Mouse (Mus musculus) limb, embryonic 13.5 days (tissue): ENCODE results near the gene Mzt1. TPM values are rescaled to one million over a fixed set of nuclear protein-coding genes. Genes with fewer than 3 reads are reported as not detected.
A peak's percentile ranks its signal among the peaks of the same experiment; 100 is the strongest.

Source experiments
- ATAC-seq: fragments of 200-750 bp; cut with Nextera tagmentation; 2 replicates; pipeline ENCODE4 v1.8.0; 2017; ENCODE audit warnings: low read depth, moderate number of reproducible peaks, moderate TSS enrichment; ENCODE audit not compliant: low FRiP score
- H3K27ac ChIP-seq: fragments of 300-500 bp; sonication (generic); 2 replicates; pipeline ENCODE4 v1.5.1; 2015; ENCODE audit warnings: inconsistent platforms, mild to moderate bottlenecking, moderate library complexity
- H3K27me3 ChIP-seq: fragments of 300-500 bp; sonication (generic); 2 replicates; pipeline ENCODE4 v1.6.1; 2015; ENCODE audit warnings: mild to moderate bottlenecking, inconsistent platforms
- H3K36me3 ChIP-seq: fragments of 300-500 bp; sonication (generic); 2 replicates; pipeline ENCODE4 v1.6.1; 2015; ENCODE audit warnings: inconsistent platforms, mild to moderate bottlenecking, moderate library complexity
- H3K4me1 ChIP-seq: fragments of 300-500 bp; sonication (generic); 2 replicates; pipeline ENCODE4 v1.6.1; 2015; ENCODE audit warnings: inconsistent platforms
- H3K4me2 ChIP-seq: fragments of 300-500 bp; sonication (generic); replicated peaks from 2 replicates; pipeline ENCODE4 v1.6.1; 2015; ENCODE audit warnings: inconsistent platforms, mild to moderate bottlenecking, moderate library complexity
- H3K4me3 ChIP-seq: fragments of 300-500 bp; sonication (generic); 2 replicates; pipeline ENCODE4 v1.5.1; 2015; ENCODE audit warnings: moderate library complexity, mild to moderate bottlenecking, inconsistent platforms
- H3K9ac ChIP-seq: fragments of 300-500 bp; sonication (generic); 2 replicates; pipeline ENCODE4 v1.6.1; 2015; ENCODE audit warnings: mild to moderate bottlenecking, inconsistent platforms
- H3K9me3 ChIP-seq: fragments of 300-500 bp; sonication (generic); 2 replicates; pipeline ENCODE4 v1.6.1; 2016; ENCODE audit warnings: inconsistent platforms
- WGBS: fragments of 180-500 bp; shearing (Covaris S2); methylation state at CpG from one replicate; pipeline ENCODE4 v1.1.7; 2015; 5-methylcytosine and 5-hydroxymethylcytosine counted together
- polyA plus RNA-seq: library from polyadenylated mRNA; unstranded; fragments of >200 nt; fragmentation: Nextera tagmentation; extraction: Ambion mirVana; gene quantifications from 2 replicates; pipeline ENCODE4 v1.2.1, GENCODE M21; 2015

Mzt1 gene
- polyA plus RNA-seq: 91.1 and 92.7 TPM in 2 replicates

DNA sequence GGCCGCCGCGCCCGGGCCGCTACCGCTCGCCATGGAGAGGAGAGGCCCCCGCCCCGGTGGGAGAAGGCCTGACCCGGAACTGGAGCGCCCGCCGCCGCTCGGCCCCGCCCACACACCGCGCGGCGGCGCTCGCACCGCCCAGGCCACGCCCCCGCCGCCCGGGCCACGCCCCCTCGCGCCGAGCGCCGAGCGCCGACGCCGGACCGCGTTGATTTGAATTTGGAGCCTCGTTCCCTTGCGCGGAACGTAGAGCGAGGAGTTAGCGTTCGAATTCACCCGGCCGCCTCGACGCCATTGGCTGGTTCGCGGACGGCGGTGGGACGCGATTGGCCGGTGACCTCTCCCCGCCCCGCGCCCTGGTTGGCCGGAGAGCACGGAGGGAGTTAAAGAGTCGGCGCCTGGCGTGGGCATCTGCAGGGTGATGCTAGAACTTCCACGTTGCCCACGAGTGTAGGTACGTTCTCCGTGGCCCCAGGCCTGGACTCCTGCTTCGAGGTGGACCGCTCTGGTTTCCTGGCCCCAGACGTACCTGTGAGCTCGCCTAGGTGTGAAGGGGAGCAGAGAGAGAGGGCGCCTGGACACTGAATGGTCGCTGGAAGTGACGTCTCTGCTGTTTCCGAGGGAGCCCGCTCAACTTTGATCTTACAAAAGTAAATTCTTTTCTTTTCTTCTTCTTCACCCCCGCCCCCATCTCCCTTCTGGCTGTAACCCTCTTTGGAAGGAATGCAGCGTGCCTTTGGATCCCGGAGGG, at the start of gene Mzt1, which contains the start of gene Bora:
Gene Mzt1, minus strand, starts transcription at position 104 of the 751 bp plus-strand sequence.
Gene Bora, plus strand, starts transcription at position 192 of the 751 bp plus-strand sequence.
- ATAC-seq: peak; percentile 97
- H3K4me1 ChIP-seq: peaks cover 41% of the 10 kb centered on the region
- peaks cover 10% of the 10 kb centered on the region for H3K36me3 ChIP-seq
- H3K4me3 ChIP-seq: peak within 1 kb of the TSS; percentile 97
- peak within 1 kb of the TSS; percentile 88 for H3K27ac ChIP-seq
- no peaks in the 10 kb centered on the region for H3K9me3 ChIP-seq
- H3K4me2 ChIP-seq: peak within 1 kb of the TSS; percentile 76
- H3K27me3 ChIP-seq: no peaks in the 10 kb centered on the region
- under 1% methylated on average over 73 of the region's 81 CpGs for WGBS
- H3K9ac ChIP-seq: peak within 1 kb of the TSS; percentile 98

DNA sequence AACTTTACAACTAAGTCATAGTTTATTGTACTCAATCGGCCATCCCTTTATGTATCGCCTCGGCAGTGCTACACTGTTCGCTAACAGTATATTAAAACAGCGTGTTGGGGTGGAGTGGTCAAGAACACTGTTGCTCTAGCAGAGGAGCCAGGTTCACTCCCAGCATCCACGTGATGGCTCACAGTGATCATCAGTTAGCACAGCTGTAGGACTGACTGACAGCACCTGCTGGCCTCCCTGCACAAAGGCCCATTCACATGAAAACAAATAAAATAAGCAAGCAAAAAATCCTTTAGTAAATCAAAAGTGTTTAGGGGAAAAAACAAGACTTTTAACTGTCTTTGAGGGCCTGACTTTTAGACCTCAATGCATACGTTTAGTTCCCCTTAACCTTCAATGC, 43.0 kb upstream of the Mzt1 start:
- no peaks in the 10 kb centered on the region for H3K27me3 ChIP-seq
- WGBS: 91% methylated on average over 7 of the region's 7 CpGs

DNA sequence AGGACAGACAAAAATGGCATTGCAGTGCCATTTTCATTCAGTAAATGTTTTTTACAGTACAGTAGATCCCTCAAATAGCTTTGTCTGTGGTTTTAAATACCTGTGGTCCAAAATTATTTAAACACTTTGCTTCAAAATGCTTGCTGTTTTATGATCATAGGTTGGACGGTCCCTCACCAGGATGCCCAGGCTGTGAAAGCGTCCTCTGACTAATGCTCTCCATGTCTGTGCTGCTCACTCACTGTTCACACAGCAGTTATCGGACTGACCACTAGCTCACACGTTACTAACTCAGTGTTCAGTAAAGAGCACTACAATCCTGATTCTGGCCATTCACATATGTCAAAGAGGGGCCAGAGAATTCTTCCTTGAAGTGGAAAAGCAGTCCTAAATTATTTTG, 25.2 kb upstream of the Mzt1 start:
- Histone ChIP-seq H3K9ac (no peak overlapping the region), H3K4me3 (no peak overlapping the region), H3K9me3 (no peaks in the 10 kb centered on the region), H3K27me3 (no peaks in the 10 kb centered on the region), H3K4me1 (no peaks in the 10 kb centered on the region), H3K4me2 (no peak overlapping the region), H3K36me3 (peaks cover 60% of the 10 kb centered on the region), H3K27ac (no peak overlapping the region)
- no peak for ATAC-seq
- WGBS: 85% methylated on average over 4 of the region's 4 CpGs

More for the DNA sequence above, 43.0 kb upstream of the Mzt1 start:
- Histone ChIP-seq H3K4me2 (no peak overlapping the region), H3K27ac (no peak overlapping the region), H3K4me1 (no peaks in the 10 kb centered on the region), H3K36me3 (peaks cover 70% of the 10 kb centered on the region), H3K4me3 (no peak overlapping the region), H3K9me3 (no peaks in the 10 kb centered on the region), H3K9ac (no peak overlapping the region)
- ATAC-seq: no peak

DNA sequence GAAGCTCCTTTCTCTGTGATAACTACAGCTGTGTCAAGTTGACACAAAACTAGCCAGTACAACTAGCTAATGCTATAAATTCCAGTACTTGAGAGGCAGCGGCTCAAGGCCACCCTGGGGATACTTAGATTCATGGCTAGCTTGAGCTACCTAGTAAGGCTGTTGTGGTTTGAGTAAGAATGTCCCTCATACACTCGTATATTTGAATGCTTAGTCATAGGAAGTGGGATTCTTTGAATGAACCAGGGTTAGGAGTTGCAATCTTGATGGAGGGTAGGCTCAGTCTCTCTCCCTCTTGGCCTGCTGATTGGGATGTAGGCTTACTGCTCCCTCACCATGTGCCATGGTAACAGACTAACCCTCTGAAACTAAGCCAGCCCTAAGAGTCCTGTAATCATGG, 17.2 kb upstream of the Mzt1 start:
- 95% methylated on average over 2 of the region's 2 CpGs for WGBS
- peaks cover 67% of the 10 kb centered on the region for H3K36me3 ChIP-seq
- no peak for ATAC-seq

DNA sequence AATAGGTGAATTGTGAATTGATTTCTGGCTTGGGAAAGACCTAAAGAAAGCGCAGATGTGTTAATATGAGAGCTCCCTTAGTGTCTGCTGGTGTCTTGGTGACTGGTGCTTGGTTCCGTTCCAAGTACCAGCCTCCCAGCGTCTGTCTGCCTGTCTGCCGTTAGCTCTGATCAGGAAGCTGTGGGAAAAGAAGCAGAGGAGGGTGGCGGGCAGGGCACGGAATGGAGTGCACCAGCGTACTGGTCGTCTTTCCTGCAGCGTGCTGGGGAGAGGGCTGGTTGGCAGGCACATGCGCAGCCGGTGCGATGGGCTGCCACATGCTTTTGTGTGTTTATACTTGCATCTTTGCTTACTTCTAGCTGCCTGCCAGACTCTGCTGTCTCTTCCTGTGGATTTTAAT, 14.7 kb upstream of the Mzt1 start:
- Histone ChIP-seq H3K4me2 (no peak overlapping the region), H3K27ac (no peak overlapping the region), H3K4me3 (no peak overlapping the region), H3K27me3 (no peaks in the 10 kb centered on the region), H3K9ac (no peak overlapping the region), H3K4me1 (no peaks in the 10 kb centered on the region), H3K9me3 (no peaks in the 10 kb centered on the region), H3K36me3 (peaks cover 74% of the 10 kb centered on the region)
- ATAC-seq: no peak
- 95% methylated on average over 12 of the region's 12 CpGs for WGBS

More for the DNA sequence above, 17.2 kb upstream of the Mzt1 start:
- H3K27ac ChIP-seq: no peak overlapping the region
- H3K27me3 ChIP-seq: no peaks in the 10 kb centered on the region
- no peak overlapping the region for H3K4me3 ChIP-seq
- H3K9ac ChIP-seq: no peak overlapping the region
- no peaks in the 10 kb centered on the region for H3K9me3 ChIP-seq
- H3K4me1 ChIP-seq: no peaks in the 10 kb centered on the region
- no peak overlapping the region for H3K4me2 ChIP-seq

DNA sequence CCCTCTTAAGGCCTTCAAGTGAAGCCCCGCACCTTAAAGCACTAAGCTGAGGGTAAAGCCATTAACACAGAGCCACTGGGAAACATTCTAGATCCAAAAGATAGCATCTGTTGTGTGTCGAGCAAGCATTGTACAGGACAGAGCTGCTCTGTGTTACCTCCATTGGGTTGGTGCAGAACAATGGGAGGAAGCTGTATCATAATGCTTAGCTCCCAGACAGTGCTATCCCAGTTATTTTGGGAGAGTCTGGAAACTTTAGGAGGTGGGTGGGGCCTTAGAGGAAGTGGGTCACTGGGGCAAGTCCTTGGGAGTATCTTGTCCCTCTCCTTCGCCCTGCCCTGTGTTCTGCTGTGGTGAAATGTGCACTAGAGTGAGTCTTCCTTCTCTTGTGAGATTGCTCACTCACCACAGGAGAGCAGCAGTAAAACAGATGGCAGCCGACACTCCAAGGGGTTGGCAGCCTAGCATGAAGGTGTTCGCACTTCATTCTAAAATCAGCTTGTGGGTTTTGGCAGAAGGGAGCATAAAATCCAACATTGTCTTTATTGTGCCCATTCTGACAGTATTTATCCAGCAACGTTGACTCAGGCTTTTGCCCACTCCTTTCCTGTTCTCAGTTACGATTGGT, 13.1 kb upstream of the Mzt1 start:
- 87% methylated on average over 7 of the region's 7 CpGs for WGBS
- Histone ChIP-seq H3K27me3 (no peaks in the 10 kb centered on the region), H3K36me3 (peaks cover 68% of the 10 kb centered on the region), H3K4me2 (no peak overlapping the region), H3K9me3 (no peaks in the 10 kb centered on the region), H3K9ac (no peak overlapping the region), H3K4me1 (no peaks in the 10 kb centered on the region), H3K27ac (no peak overlapping the region), H3K4me3 (no peak overlapping the region)
- ATAC-seq: no peak

DNA sequence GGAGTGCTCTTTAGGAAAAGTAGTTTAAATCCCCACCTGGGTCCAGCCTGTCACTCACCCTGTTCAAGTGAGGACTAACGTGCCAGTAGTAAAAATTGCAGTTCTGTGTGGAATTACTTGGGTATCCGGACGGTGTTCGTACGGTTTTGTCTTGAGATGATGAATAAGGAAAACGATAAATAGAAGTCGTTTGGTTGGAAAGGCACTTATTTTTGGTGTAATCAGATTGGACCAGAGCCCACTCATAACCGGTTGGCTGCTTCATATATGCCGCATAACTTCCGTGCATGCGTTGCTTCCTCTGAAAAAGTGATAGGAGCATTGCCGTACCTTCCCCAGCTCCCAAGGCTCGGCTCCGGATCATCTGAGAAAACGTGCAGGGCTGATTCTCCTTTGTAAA, 848 bp upstream of the Mzt1 start:
- H3K27ac ChIP-seq: peak overlapping the region; percentile 88
- no peaks in the 10 kb centered on the region for H3K27me3 ChIP-seq
- peak overlapping the region; percentile 76 for H3K4me2 ChIP-seq
- ATAC-seq: peak; percentile 4; the same call in 1 of the 2 replicates
- peak overlapping the region; percentile 70 for H3K9ac ChIP-seq
- H3K9me3 ChIP-seq: no peaks in the 10 kb centered on the region
- peaks cover 14% of the 10 kb centered on the region for H3K36me3 ChIP-seq
- WGBS: under 1% methylated on average over 15 of the region's 15 CpGs
- H3K4me1 ChIP-seq: peaks cover 41% of the 10 kb centered on the region
- peak overlapping the region; percentile 97 for H3K4me3 ChIP-seq

DNA sequence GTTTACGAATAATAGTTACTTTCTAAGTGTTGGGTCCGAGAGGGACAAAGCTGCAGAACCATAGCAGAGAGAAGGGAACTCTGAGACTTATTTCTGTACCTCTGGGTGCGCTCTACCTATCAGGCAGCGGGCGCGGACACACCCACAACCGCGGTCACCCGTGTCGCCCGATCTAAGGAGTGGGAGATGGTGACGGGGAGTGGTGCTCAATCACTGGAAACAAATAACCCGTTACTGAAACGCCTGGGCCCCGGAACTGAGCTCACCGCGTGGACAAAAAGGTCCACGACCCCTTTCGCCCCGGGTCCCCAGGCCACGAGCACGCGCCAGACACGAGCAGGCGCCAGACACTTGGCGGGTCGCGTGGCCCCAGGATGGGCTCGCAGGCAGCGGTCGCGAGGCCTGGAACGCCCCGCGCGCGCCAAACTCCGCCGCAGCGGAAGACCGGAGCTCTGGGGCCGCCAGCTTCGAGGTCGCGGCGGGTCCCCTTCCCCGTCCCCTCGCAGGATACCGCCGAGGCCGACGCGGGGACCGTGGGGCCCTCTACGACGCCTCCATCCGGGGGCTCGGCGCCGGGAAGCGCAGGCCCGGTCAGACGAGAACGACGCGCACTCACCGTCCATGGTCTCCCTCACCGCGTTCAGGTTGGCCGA, 430 bp downstream of the Mzt1 start:
- Histone ChIP-seq H3K36me3 (peaks cover 4% of the 10 kb centered on the region), H3K4me3 (peak overlapping the region; percentile 97), H3K4me1 (peaks cover 41% of the 10 kb centered on the region), H3K27ac (peak overlapping the region; percentile 88), H3K27me3 (no peaks in the 10 kb centered on the region), H3K9ac (peak overlapping the region; percentile 98), H3K9me3 (no peaks in the 10 kb centered on the region), H3K4me2 (peak overlapping the region; percentile 76)
- under 1% methylated on average over 70 of the region's 70 CpGs for WGBS
- ATAC-seq: peak; percentile 1; the same call in 1 of the 2 replicates

DNA sequence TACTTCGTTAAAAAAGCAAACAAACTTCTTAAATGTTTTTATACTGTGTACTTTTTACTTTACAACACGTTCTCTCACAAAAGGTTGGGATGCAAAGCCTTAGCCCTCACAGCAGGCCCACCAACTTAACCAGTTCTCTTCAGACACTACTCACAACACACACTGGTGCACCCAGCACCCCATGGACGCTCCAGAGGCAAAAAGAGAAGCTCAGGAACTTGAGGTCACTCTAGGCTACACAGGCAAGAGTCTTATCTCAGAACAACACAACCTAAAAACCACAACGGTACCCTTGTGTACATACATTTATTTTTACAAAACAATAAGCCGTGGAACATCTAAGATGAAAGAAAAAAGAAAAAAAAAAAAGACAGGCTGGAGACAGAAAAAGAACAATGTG, 1.2 kb downstream of the Mzt1 start:
- Histone ChIP-seq H3K27ac (no peak overlapping the region), H3K4me2 (peak overlapping the region; percentile 76), H3K9ac (peak overlapping the region; percentile 98)

DNA sequence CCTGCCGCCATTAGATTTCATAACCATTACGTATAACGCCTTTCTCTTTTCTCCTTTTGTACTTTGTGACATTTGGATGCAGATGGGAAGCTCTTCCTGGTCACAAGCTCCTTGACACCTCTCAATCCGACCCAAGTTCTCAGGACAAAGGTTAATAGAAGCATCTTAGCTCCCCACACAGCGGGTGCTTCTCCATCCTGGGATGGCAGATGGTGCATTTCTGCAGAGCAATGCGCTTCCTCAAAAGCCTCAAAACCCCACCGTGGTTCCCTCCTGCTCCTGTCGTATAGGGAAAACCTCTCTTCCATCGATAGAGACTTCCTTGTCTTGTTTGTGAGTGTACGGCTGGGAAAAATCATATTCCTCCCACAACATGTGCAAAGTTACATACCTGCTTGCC, 1.8 kb downstream of the Mzt1 start:
- Histone ChIP-seq H3K4me3 (peak overlapping the region; percentile 97), H3K9me3 (no peaks in the 10 kb centered on the region), H3K4me2 (peak overlapping the region; percentile 76), H3K27me3 (no peaks in the 10 kb centered on the region), H3K27ac (no peak overlapping the region), H3K36me3 (peaks cover 5% of the 10 kb centered on the region; the same call in 1 of the 2 replicates), H3K4me1 (peaks cover 41% of the 10 kb centered on the region), H3K9ac (0 out of 2 replicates have a peak overlapping the region, but pooled peaks have one; percentile 9)
- WGBS: 41% methylated on average over 10 of the region's 10 CpGs
- no peak for ATAC-seq

More for the DNA sequence above, 1.2 kb downstream of the Mzt1 start:
- WGBS: 9% methylated on average over 5 of the region's 5 CpGs
- no peaks in the 10 kb centered on the region for H3K36me3 ChIP-seq
- H3K4me3 ChIP-seq: peak overlapping the region; percentile 97
- no peaks in the 10 kb centered on the region for H3K9me3 ChIP-seq
- H3K27me3 ChIP-seq: no peaks in the 10 kb centered on the region
- no peak for ATAC-seq
- H3K4me1 ChIP-seq: peaks cover 41% of the 10 kb centered on the region

DNA sequence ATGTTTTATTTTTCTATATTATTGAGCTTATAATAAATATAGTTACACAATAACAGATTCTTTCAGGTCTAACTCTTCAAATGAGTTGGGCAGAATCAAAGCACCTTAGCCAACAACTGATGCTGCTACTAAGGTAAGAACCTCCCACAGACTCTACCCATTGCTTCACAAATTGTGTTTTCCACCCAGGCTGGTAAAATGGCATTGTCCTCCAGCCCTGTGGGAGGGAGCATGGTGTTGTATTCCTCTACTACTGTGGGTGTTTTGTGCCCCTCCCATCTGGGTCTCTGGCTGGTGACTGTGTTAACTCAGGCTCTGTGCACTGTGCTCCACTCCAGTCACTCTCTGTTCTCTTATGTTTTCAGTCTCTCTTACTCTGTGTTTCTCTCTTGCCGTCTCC, 2.4 kb downstream of the Mzt1 start:
- Histone ChIP-seq H3K36me3 (peaks cover 10% of the 10 kb centered on the region; the same call in 1 of the 2 replicates), H3K9ac (peak overlapping the region; percentile 9; the same call in 1 of the 2 replicates)
- 45% methylated on average over 1 of the region's 1 CpGs for WGBS

DNA sequence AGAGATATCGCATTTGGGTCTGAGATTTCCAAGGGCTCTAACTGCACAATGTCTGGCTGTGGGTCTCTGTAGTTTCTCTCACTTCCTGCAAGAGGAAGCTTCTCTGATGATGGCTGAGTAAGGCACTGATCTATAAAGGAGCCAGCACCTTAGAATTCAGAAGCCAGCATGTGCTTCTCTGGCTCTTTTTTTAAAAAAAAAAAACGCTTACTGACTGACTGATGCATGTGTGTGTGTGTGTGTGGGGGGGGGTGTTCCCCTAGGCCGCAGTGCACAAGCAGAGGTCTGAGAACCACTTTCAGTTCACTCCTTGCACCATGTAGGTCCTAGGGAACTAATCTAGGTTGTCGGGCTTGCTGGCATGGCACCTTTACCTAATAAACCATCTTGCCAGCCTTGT, 4.5 kb downstream of the Mzt1 start:
- Histone ChIP-seq H3K27me3 (no peaks in the 10 kb centered on the region), H3K4me1 (peaks cover 21% of the 10 kb centered on the region), H3K36me3 (peaks cover 20% of the 10 kb centered on the region), H3K4me3 (no peak overlapping the region), H3K27ac (no peak overlapping the region), H3K9ac (0 out of 2 replicates have a peak overlapping the region, but pooled peaks have one; percentile 2), H3K4me2 (no peak overlapping the region), H3K9me3 (no peaks in the 10 kb centered on the region)
- no peak for ATAC-seq
- 70% methylated on average over 4 of the region's 4 CpGs for WGBS

More for the DNA sequence above, 2.4 kb downstream of the Mzt1 start:
- no peak for ATAC-seq
- H3K4me2 ChIP-seq: peak overlapping the region; percentile 76
- H3K27me3 ChIP-seq: no peaks in the 10 kb centered on the region
- H3K27ac ChIP-seq: no peak overlapping the region
- H3K9me3 ChIP-seq: no peaks in the 10 kb centered on the region
- peak overlapping the region; percentile 97; the same call in 1 of the 2 replicates for H3K4me3 ChIP-seq
- H3K4me1 ChIP-seq: peaks cover 37% of the 10 kb centered on the region
